Mouse (Mus musculus): Measurements from ENCODE around the gene St6gal1.

DNA sequence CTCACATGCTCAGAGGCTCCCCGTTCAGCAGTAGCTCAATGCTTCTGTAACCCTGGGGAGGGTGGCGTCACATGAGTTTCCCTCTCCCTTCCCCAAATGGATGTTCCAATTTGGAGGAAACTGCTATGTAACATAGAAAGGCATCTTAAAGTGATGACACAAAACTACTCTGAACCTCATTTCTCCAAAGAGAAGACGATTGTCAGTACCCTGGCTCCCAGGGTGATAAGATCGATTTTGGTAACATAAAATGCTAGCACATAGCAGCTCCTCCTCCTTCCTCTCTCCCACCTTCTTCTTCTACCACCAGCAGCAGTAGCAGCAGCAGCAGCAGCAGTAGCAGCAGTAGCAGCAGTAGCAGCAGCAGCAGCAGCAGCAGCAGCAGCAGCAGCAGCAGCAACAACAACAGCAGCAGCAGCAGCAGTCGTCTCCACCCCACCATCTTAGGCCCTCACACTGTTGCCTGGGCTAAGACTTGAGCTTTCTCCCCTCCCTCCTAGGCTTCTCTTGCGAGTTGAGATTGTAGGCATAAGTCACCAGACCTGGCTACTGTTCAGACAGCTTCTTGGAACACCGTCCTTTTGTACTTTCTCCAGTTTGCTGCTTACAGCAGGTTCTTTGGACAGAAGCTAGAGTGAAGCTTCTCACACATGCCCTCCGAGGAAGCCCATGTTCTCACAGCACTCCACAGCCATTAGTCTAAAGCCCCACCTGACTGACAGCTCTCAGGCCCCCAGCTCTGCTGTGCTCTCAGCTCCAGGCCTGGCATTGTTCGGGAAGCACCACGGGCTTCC is 81.5 kb downstream of the St6gal1 start:
- no peak for TF ChIP-seq CTCF (IDR thresholded peaks at IDR 0.05; ENCODE audit: low read depth)
- TF ChIP-seq EP300 (IDR thresholded peaks at IDR 0.05; ENCODE audit: low read depth): no peak
